Mouse (Mus musculus): ENCODE results near the gene Hspb6.

DNA sequence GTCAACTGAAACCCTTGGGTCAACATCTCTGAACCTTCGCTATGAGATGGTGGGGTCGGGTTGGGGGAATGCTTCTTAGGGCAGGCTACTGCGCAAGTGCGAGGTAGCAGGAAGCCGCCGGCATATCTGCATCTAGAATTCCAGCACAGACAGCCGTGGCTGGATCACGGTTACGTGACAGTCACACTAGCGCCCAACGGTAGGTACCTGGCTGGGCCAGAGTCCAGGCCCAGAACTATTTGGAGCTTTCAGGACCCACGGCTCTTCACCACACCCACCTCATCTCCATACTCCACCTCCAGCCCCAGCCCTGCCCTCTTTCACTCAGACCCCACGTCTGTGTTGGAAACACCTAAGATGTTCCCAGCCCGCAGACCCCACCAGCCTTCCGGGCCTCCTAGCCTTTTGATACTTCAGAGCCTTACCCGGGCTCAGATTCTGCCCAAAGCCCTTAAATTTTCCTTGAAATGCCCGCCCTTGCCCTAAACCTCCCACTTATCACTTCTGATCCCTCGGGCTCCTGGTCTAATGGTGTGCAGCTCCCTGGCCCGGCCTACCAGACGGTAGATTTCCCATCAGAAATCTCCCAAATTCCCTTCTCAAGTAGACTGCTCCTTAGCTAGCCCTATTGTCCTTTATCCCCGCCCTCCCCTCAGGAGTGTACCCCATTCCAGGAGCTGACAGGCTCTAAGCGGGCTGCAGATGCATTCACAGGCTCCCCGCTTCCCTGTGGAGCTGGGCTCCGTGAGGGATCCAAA is 36.8 kb upstream of the Hspb6 start:
- TF ChIP-seq POLR2A (IDR thresholded peaks at IDR 0.05; ENCODE audit: borderline replicate concordance, control insufficient read depth, low read depth, low read length), result no peak
- TF ChIP-seq CTCF (IDR thresholded peaks at IDR 0.05; ENCODE audit: control insufficient read depth, insufficient read depth, low read length), result no peak
